Mouse (Mus musculus) cerebellum, adult 9-11 months (tissue): Measurements from ENCODE around the gene Stox2.

Source experiments
- DNase-seq: peaks from one replicate; pipeline ENCODE4 v3.0.0; 2022

The Stox2 gene

GRCm38 (mm10) chr8:47404852-47405251, 41.3 kb downstream of the Stox2 start:
- no peak for DNase-seq

DNA sequence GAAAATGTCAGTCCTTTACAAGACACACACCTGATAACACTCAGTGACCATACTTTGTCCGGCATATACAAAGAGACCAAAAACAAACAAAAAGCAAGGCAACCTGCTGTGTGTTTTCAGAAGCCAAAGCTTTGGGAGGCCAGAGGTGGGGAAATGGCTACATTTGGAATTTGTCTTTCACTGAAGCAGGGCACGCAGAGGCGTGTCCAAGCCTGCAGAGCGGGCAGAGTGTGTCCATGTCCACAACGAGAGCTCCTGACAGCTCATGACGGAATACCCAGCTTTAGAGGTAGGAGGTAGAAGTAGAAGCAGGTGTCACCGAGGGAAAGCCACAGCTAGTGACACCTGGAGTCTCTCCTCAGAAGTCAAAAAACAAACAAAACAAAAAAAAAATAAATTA, 53.2 kb downstream of the Stox2 start:
- no peak for DNase-seq

DNA sequence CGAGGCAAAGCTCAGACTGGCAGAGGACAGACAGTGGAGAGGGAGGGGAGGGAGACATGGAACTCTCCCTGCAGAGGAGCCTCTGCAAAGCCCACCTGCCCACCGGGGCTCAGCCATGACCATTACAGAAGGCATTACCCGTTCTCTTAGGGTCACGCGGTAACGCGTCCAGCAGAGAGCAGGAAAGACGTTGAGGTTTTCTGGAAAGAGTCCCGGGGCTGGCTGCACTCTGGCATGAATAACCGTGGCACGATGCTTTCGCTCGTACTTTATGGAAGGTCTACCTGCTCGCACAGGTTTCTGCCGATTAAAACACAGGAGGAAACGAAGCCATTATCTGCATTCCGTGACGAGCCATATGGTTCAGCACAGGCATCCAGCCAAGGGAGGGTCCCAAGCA, 53.9 kb downstream of the Stox2 start:
- DNase-seq = no peak

GRCm38 (mm10) chr8:47391844-47392243, 54.3 kb downstream of the Stox2 start:
- no peak for DNase-seq

- no peak for DNase-seq
Measured at GRCm38 (mm10) chr8:47389430-47389829, 56.7 kb downstream of the Stox2 start.

DNA sequence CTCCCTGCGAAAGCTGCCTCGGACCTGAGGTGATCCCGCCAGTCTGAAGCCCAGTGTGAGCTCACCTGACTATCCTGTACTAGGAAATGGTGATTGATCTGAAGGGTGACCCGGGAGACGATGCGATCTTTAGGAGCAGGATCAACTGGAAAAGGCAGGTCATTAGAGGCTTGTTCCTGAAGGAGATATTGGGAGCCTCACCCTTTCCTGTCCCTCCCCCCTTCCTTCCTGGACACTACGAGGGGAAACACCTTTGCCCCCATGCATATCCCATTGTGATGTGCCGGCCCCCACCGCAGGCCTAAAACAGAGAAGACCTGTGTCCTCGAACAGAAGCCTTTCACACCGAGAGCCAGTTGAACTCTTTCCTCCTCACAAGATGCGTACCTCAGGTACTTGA, 58.0 kb downstream of the Stox2 start:
- no peak for DNase-seq

DNA sequence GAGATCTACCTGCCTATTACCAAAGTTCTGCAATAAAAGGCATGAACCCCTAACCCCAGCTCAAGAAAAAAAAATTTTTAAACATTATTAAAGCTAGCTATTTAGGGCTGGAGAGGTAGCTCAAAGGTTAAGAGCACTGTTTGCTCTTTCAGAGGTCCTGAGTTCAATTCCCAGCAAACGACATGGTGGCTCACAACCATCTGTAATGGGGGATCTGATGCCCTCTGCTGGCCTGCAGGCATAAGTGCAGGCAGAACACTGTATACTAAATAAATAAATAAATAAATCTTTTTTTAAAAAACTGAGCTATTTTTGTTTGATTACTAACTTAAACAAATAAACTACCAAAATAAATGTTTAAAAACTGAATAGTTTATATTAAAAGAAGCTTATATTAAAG, 60.4 kb downstream of the Stox2 start:
- no peak for DNase-seq

DNA sequence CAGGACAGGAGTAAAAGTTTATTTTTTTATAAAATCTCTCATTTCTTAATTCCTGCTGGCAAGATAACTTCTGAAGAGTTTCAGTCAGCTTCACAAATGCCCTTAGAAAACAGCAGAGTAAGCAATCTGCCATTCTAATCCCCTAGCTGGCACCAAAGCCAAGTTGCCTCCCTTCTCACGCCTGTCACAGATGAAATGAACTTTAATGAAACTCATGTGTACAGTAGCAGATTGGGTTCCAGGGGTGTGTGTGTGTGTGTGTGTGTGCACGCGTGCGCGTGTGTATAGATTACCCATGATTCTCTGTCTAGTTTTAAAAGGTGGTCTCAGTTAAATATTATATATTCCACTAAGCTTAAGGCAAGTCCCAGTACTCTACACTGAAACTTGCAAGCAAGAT, 62.0 kb downstream of the Stox2 start:
- DNase-seq = no peak

DNA sequence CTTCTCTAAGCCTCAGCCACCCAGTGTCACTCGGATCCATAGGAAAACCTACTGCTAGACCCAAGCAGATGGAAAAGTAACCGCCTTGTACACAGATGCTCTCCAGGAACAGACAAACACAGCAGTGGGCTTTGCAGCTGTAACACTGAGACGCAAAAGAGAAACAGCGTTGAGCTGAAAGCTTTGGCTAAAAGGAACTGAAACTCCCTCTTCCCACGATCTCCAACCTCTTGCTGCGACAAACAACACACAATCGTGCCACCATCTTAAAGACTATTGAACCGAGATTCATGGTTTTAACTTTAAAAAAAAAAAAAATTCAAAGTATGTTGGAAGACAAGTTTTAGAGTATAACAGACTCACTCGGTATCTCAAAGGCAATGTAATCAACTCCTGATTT, 62.5 kb downstream of the Stox2 start:
- no peak for DNase-seq

GRCm38 (mm10) chr8:47381216-47381615, 64.9 kb downstream of the Stox2 start:
- DNase-seq = no peak

DNA sequence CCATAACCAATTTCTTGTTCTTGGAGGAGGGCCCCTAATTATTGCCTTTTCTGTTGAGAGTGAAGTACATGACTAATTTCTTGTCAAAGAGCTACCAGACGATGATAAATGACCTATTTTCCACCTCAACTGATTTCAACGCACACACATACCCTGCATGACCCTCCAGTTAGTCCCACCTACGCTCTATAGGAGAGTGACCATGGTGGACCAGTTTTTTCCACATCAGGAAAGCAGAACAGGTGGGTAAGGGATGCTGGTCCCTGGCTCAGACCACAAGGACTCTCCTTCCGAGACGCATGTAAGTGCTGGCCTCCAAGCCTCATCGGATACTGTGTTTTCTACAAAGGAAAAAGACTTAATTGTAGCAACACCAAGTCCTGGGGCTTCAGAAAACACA, 65.4 kb downstream of the Stox2 start:
- DNase-seq = no peak

- no peak for DNase-seq
Measured at GRCm38 (mm10) chr8:47380075-47380474, 66.1 kb downstream of the Stox2 start.

GRCm38 (mm10) chr8:47376651-47377050, 69.5 kb downstream of the Stox2 start:
- no peak for DNase-seq

GRCm38 (mm10) chr8:47373757-47374156, 72.4 kb downstream of the Stox2 start:
- no peak for DNase-seq

DNA sequence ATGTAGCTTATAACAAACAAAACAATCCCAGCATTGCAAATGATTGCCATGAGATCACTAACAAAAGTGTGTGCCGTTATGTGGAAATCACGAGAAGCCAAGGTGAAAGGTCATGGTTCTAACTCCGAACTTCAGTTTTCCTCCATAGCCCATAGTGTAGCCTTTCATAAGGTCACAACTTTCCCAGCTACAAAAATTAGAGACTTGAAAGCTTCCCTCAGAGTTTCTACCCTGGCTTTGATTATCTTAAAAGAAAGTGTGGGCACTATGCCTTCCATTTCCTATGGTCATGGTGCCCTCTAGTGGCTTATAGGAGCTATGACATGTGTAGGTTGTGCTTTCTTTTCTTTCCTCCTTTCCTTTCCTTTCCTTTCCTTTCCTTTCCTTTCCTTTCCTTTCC, 74.6 kb downstream of the Stox2 start:
- no peak for DNase-seq

DNA sequence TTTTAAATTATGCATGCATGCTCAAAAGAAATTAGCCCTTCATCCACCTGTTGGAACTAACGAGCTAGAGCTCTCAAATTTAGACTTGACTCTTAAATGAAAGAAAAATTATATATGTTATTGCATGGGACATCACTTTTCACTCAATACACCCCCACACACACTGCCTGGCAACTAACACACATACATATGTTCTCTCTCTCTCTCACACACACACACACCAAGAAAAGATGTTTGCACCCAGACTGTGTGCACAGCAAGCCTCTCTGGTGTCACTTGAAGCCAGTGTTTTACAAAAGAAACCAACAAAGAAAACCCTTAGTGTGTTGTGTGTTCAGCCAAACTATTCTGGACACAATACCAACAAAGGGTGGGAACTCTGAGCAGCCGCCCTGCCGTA, 75.1 kb downstream of the Stox2 start:
- DNase-seq = no peak

- DNase-seq = peak; percentile 87
Measured at GRCm38 (mm10) chr8:47370421-47371080, 75.6 kb downstream of the Stox2 start.

GRCm38 (mm10) chr8:47369949-47370348, 76.2 kb downstream of the Stox2 start:
- DNase-seq = no peak

- DNase-seq = no peak
Measured at GRCm38 (mm10) chr8:47369044-47369769, 77.0 kb downstream of the Stox2 start.

GRCm38 (mm10) chr8:47367029-47367428, 79.1 kb downstream of the Stox2 start:
- DNase-seq = no peak

DNA sequence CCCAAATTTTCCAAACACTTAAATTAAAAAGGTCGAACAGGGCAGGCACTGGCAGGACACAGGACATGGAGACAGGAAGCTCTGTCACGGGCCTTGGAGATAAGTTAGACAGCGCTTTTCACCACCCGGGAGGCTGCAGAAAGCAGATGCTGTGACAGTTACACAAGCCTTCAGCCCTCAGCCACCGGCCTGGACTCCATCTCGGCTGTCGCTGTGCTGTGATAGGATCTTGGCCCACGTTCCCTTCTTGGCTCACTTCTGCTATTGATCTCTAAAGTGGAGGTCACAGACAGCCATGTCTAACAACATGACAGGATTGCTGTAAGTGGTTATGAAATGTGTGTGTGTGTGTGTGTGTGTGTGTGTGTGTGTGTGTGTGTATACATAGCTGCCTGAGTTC, 82.9 kb downstream of the Stox2 start:
- DNase-seq = no peak

DNA sequence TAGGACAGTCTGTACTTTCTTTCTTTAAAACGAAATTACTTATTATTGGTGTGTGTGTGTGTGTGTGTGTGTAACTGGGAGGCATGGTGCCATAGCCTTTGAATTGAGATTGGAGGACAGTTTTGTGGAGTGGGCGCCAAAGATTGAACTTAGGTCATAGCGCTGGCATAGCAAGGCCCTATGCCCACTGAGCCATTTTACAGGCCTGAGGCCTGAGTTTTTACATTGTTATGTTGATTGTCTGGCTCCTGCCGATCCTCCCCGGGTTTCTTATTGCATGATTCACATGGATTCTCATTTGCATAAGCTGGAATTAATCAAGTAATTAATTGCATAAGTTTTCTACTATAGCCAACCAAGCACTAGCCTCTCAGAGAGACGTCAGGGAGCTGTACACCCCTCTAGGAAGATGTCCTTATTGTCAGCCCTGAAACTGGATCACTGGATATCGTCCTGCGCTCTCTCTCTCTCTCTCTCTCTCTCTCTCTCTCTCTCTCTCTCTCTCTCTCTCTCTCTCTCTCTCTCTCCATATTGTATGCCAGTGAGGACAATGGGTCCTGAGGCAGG, 90.7 kb downstream of the Stox2 start:
- DNase-seq = no peak

DNA sequence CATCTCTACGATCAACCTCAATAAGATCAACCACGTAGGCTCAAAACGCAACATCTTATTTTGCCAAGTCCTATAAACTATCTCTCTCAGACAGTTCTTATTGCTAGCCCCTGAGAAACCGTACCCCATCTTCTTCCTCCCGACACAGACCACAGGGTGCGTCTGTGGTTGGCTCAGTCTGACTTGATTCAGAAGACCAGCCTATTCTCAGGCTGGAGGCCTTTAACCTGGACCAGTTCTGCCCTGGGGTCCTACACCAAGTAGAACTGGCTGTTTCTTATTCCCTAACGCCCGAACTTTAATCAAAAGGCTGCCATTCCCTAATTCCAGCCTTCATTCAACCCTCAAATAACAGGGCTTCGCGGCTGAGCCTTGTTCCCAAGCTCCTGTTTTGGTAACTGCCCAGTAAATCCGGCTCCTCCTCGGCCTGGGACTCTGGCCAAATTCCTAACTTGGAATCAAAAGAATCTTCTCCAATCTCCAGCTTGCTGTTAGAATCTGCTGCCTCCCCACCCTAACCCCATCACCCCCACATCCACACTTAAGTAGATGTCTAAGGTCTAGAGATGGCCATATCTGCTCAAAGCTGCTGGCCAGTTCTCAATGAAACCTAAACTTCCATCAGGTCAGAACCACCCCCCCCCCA, 91.5 kb downstream of the Stox2 start:
- DNase-seq = no peak
